Mouse (Mus musculus) ES-E14 (cell line): ENCODE data around the gene Stk24.

Source experiments
- CHD2 ChIP-seq: IDR thresholded peaks from 2 replicates; pipeline ENCODE4 v1.6.1; 2014; ENCODE audit warnings: mild to moderate bottlenecking, low read depth, low read length, inconsistent platforms
- ZNF384 ChIP-seq: IDR thresholded peaks from 2 replicates; pipeline ENCODE4 v1.6.1; 2012; ENCODE audit warnings: low read depth, low read length, inconsistent platforms

DNA sequence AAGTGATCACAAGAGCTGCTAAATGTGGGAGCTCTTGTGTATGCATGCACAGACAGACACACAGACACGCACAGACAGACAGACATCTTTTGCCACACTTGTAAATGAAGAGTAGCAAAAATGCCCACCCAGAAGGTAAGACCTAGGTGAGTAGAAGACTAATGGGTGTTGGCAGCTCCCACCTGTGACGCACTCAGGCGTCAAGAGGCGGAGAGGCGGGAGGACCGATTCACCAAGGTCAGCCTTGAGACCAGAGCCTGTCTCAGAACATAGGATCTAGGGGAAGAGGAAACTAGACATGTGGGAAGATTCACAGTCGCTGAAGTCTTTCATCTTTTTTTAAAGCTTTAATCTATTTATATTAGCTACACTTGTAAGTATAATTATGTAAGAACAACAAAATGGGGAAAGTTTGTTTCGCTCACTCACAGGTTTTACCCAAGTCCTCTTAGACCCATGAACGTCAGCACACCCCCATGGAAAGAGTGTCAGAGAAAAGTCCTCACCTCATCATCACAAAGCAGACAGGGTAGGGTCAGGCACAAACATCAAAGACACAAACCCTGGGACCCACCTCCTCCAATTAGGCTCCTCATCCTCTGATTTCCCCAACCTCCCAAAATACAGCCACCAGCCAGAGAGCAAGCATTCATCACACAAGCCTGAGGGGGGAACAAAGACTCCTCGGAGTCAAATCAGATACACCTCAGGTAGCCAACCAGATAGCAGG lies 26.0 kb downstream of the Stk24 start:
- no peak for TF ChIP-seq CHD2
- no peak for TF ChIP-seq ZNF384
